Mouse (Mus musculus): Measurements from ENCODE around the gene Gnaq. TPM values are rescaled to one million over a fixed set of nuclear protein-coding genes. Genes with fewer than 3 reads are reported as not detected.

The Gnaq gene
- polyA plus RNA-seq, 1 experiment from 2014 or later = 5.3 TPM

DNA sequence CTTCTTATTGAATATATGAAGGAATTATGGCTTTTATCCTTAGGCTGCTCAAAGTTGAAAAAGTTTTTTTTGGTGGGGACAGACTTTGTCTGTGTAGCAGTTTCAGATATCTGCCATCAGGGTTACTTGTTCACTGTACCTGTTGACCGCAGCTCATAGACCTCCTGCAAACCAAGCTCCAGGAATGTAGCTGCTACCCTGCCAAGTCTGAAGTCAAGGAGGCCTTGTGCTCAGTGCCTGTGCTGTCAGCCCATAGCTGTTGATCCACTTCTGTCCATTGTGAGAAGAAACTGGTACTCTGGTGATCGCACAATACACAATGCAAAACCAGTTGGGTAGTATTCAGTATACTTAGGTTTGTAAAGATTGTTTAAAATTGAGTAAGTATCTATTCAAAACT is 68.7 kb downstream of the Gnaq start:
- 84% methylated on average over 2 of the region's 2 CpGs for WGBS (ENCODE audit: insufficient replicate concordance)
- peaks cover 4% of the 10 kb centered on the region; the same call in 1 of the 2 replicates for H3K4me1 ChIP-seq (ENCODE audit: insufficient read depth)
- no peak overlapping the region for H3K9ac ChIP-seq (replicated peaks)
- no peak overlapping the region for H3K4me2 ChIP-seq (ENCODE audit: low read depth, low read length)
- ATAC-seq (no peak), DNase-seq (no peak)
- H3K27ac ChIP-seq (ENCODE audit: low read depth) = no peak overlapping the region
- no peaks in the 10 kb centered on the region for H3K9me3 ChIP-seq (ENCODE audit: low read length)
- H3K27me3 ChIP-seq (ENCODE audit: insufficient read depth, low read length) = no peaks in the 10 kb centered on the region
- H3K36me3 ChIP-seq (replicated peaks; ENCODE audit: insufficient read depth, low read length) = no peaks in the 10 kb centered on the region
- TF ChIP-seq EP300 (IDR thresholded peaks at IDR 0.05; ENCODE audit: low read depth) = no peak
- TF ChIP-seq CTCF (IDR thresholded peaks at IDR 0.05; ENCODE audit: low read depth) = no peak
- H3K4me3 ChIP-seq (ENCODE audit: low read depth, low read length) = no peak overlapping the region

DNA sequence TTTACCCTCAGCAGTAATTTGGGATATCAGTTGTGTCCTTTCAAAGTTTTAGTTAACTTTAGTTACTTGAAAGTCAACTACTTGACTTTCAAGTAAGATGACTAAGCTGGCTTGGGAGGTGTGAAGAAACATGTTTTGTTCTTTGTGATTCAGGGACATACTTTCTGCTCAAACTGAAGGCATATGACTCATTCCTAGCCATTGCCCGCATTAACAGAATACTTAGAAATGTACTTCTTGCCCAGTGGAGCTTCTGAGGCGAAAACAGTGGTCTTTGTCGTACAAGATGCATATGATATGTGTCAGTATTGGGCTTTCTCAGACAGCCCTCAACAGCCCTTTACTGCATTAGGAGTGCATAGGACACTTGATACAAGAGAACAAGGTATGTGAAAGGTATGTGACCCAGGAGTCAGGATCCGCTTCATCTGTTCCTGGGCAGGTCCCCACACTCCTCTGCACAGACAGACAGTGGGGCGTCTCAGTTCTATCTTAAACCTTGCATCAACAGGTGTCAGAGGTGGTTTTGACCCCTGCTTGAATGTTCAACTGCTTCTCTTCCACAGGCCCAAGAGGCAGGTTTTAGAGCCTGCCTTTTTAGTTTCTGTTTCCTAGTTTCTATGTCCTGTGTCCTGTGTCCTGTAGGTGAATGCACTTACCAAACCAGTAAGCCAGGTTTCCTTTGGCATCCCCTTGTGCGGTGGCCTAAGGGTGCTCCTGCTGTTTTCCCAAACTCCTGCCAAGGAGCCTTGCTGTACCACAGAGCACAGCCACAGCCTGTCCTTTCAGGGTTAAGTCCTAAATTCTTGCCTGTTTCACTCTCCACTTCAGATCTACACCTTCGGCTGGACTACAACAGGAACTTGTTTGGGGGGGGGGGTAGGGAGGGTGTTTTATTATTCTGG is 72.4 kb downstream of the Gnaq start:
- WGBS (ENCODE audit: insufficient replicate concordance) = 82% methylated on average over 7 of the region's 7 CpGs
- no peak for DNase-seq
- H3K9me3 ChIP-seq (ENCODE audit: low read length) = no peaks in the 10 kb centered on the region

DNA sequence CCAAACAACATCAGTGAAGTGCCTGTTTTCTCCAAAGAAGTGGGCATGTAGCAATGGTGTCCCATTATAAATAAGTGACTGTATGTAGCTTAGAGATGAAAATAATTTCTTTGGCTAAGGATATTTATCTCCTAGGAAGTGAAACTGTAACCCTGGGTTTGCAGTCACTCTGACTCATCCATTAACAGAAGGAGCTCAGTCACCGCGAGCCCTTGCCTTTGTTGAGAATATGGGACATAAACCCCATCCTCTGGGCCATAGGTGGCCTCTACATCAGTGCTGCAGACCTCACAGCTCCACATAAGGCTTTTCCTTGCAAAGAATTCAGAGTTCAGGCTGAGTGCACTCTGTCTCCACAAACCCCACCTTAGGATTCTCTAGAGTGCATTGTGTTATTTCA is 77.0 kb downstream of the Gnaq start:
- Histone ChIP-seq H3K9me3 (ENCODE audit: low read length) (no peaks in the 10 kb centered on the region), H3K27me3 (ENCODE audit: insufficient read depth, low read length) (no peaks in the 10 kb centered on the region), H3K9ac (replicated peaks) (no peak overlapping the region), H3K4me2 (ENCODE audit: low read depth, low read length) (no peak overlapping the region), H3K27ac (ENCODE audit: low read depth) (no peak overlapping the region), H3K4me3 (ENCODE audit: low read depth, low read length) (no peak overlapping the region), H3K4me1 (ENCODE audit: insufficient read depth) (no peaks in the 10 kb centered on the region), H3K36me3 (replicated peaks; ENCODE audit: insufficient read depth, low read length) (no peaks in the 10 kb centered on the region)
- TF ChIP-seq CTCF (IDR thresholded peaks at IDR 0.05; ENCODE audit: low read depth) = no peak
- no peak for TF ChIP-seq EP300 (IDR thresholded peaks at IDR 0.05; ENCODE audit: low read depth)
- ATAC-seq (no peak), DNase-seq (no peak)
- WGBS (ENCODE audit: insufficient replicate concordance) = 85% methylated on average over 2 of the region's 2 CpGs

More for the DNA sequence above, 72.4 kb downstream of the Gnaq start:
- no peaks in the 10 kb centered on the region for H3K4me1 ChIP-seq (ENCODE audit: insufficient read depth)
- no peak overlapping the region for H3K4me3 ChIP-seq (ENCODE audit: low read depth, low read length)
- TF ChIP-seq CTCF (IDR thresholded peaks at IDR 0.05; ENCODE audit: low read depth) (no peak), EP300 (IDR thresholded peaks at IDR 0.05; ENCODE audit: low read depth) (no peak)
- H3K36me3 ChIP-seq (replicated peaks; ENCODE audit: insufficient read depth, low read length) = no peaks in the 10 kb centered on the region
- no peak for ATAC-seq
- no peaks in the 10 kb centered on the region for H3K27me3 ChIP-seq (ENCODE audit: insufficient read depth, low read length)
- no peak overlapping the region for H3K9ac ChIP-seq (replicated peaks)
- no peak overlapping the region for H3K27ac ChIP-seq (ENCODE audit: low read depth)
- no peak overlapping the region for H3K4me2 ChIP-seq (ENCODE audit: low read depth, low read length)

DNA sequence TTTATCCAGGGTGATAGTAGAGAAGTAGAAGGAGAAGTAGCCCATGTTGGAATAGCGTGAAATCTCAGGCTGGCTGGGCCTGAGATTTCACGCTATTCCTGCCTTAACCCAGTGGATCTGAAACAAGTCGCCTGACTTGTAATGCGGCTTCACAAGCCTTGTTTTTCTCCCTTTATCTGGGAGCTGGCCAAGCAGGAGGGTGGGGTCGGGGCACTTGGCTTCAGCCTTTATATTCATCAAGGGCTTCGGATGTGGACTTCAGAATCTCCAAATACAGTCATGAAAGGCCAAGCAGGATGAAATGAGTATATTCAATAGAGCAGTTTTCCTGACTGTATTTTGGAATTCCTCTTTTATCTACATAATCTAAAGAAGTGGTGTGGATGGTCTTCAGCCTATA is 82.3 kb downstream of the Gnaq start:
- Histone ChIP-seq H3K36me3 (replicated peaks; ENCODE audit: insufficient read depth, low read length) (peaks cover 3% of the 10 kb centered on the region; the same call in 1 of the 2 replicates), H3K9me3 (ENCODE audit: low read length) (no peaks in the 10 kb centered on the region), H3K27ac (ENCODE audit: low read depth) (no peak overlapping the region), H3K9ac (replicated peaks) (no peak overlapping the region), H3K4me3 (ENCODE audit: low read depth, low read length) (no peak overlapping the region), H3K4me1 (ENCODE audit: insufficient read depth) (no peaks in the 10 kb centered on the region), H3K4me2 (ENCODE audit: low read depth, low read length) (no peak overlapping the region), H3K27me3 (ENCODE audit: insufficient read depth, low read length) (no peaks in the 10 kb centered on the region)
- ATAC-seq (no peak), DNase-seq (no peak)
- WGBS (ENCODE audit: insufficient replicate concordance) = 71% methylated on average over 6 of the region's 6 CpGs
- TF ChIP-seq EP300 (IDR thresholded peaks at IDR 0.05; ENCODE audit: low read depth) (no peak), CTCF (IDR thresholded peaks at IDR 0.05; ENCODE audit: low read depth) (no peak)

DNA sequence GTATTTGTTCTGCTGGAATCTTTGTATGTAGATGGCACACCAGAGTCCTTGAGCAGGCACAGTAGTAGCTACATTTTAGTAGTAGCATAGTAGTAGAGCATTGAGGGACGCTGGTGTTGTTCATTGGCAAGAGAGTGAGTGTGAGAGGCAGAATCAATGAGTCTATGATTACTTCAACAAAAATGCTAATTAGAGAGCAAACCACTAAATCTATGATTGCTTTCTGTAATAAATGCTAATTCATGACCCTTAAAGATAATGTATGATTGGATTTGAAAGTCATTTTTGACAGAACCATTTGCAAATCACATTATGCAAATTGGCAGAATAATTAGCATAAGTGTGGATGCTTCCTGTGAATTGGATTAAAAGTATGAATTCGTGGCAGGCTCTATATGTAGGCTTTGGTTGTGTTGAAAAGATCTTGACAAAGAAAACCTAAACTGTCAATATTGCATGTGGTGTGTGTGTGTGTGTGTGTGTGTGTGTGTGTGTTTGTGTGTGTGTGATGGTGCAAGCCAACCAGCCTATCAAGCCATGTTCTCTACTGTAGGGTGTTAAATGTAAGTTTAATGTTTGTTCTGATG is 82.9 kb downstream of the Gnaq start:
- WGBS (ENCODE audit: insufficient replicate concordance) = 78% methylated on average over 2 of the region's 2 CpGs
- Histone ChIP-seq H3K4me3 (ENCODE audit: low read depth, low read length) (no peak overlapping the region), H3K36me3 (replicated peaks; ENCODE audit: insufficient read depth, low read length) (peaks cover 5% of the 10 kb centered on the region; the same call in 1 of the 2 replicates), H3K9me3 (ENCODE audit: low read length) (no peaks in the 10 kb centered on the region), H3K9ac (replicated peaks) (no peak overlapping the region), H3K4me1 (ENCODE audit: insufficient read depth) (no peaks in the 10 kb centered on the region), H3K27me3 (ENCODE audit: insufficient read depth, low read length) (no peaks in the 10 kb centered on the region), H3K27ac (ENCODE audit: low read depth) (no peak overlapping the region), H3K4me2 (ENCODE audit: low read depth, low read length) (no peak overlapping the region)
- DNase-seq = no peak
- no peak for ATAC-seq
- TF ChIP-seq CTCF (IDR thresholded peaks at IDR 0.05; ENCODE audit: low read depth) (no peak), EP300 (IDR thresholded peaks at IDR 0.05; ENCODE audit: low read depth) (no peak)

DNA sequence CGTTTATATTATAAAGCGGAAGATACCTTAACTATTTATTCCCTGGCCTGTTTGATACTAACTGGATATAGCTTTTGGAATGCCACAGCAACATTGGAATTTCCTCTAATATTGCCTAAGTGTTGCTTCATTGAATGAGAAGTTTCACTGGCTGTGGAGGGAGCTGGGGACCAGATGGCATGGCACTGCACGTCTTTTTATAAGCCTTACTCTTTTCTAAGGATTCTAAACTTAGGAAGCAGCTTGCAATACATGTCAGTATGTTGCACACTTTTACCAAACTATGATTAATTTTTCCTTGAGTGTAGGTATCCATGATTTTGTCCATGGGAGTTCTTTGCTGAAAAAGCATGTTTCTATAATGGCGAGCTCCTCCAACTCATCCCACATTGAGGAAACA is 87.3 kb downstream of the Gnaq start:
- Histone ChIP-seq H3K27ac (ENCODE audit: low read depth) (no peak overlapping the region), H3K4me3 (ENCODE audit: low read depth, low read length) (no peak overlapping the region), H3K27me3 (ENCODE audit: insufficient read depth, low read length) (no peaks in the 10 kb centered on the region), H3K9me3 (ENCODE audit: low read length) (no peaks in the 10 kb centered on the region), H3K4me2 (ENCODE audit: low read depth, low read length) (no peak overlapping the region), H3K4me1 (ENCODE audit: insufficient read depth) (no peaks in the 10 kb centered on the region), H3K9ac (replicated peaks) (no peak overlapping the region), H3K36me3 (replicated peaks; ENCODE audit: insufficient read depth, low read length) (peaks cover 9% of the 10 kb centered on the region; the same call in 1 of the 2 replicates)
- ATAC-seq (no peak), DNase-seq (no peak)
- TF ChIP-seq CTCF (IDR thresholded peaks at IDR 0.05; ENCODE audit: low read depth) (no peak), EP300 (IDR thresholded peaks at IDR 0.05; ENCODE audit: low read depth) (no peak)
- 77% methylated on average over 4 of the region's 4 CpGs for WGBS (ENCODE audit: insufficient replicate concordance)
